ENCODE assay signal across 33 mouse cellular contexts in the genomic region with DNA sequence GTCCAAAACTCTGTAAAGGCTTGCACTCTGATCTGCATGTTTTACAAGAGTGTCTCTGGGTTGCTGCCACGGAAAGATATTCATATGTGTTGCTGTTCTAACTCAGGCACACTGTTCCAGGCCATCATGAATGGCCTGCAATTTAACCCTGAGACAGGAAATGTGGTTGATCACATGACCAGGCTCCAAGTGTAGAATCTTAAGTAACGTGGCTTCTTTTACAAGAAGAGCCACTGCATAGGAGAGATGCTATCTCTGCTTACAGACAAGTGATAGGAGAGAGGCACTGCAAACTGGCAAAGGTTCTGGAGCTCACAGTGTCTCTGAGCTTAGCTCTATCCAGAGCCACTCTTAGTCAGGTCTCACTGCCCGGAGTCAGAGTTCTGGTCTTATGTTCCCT. TPM values are rescaled to one million over a fixed set of nuclear protein-coding genes. Genes with fewer than 3 reads are reported as not detected.
DNase-seq lines count a peak whose midpoint lies in the region; ATAC-seq and TF ChIP-seq lines count a peak whose summit lies in the region.
"Had no signal": no experiment of that assay in that cellular context is flagged by ENCODE, and none has a peak within 500 bp of the region (broad histone marks: within the 10 kb centered on the region; RNA-seq: fewer than 3 reads in every experiment).

No protein-coding gene starts in this region.

- DNase-seq in thymus, postnatal 0 days (ENCODE audit: low spot score): peak; percentile 14
- no peak for DNase-seq in thymus, adult 2 months
- DNase-seq in CD4-positive, CD25-positive, alpha-beta regulatory T cell, adult 2 months (ENCODE audit: low read depth, low spot score): peak; percentile 14
- no peak for DNase-seq in G1E (ENCODE audit: low spot score)
- DNase-seq in embryonic facial prominence, embryonic 10.5 days (ENCODE audit: low spot score): no peak
- no peak for DNase-seq in natural killer cell, adult 2 months (ENCODE audit: low spot score in 2 of 2)
- no peak for DNase-seq in spleen, postnatal 10 days (ENCODE audit: low spot score in 2 of 2)
- DNase-seq: adrenal gland, postnatal 10 days; adrenal gland, postnatal 36 days; cerebellum, adult 11 months; cerebellum, adult 2 months; cerebellum, postnatal 10 days; cerebellum, postnatal 36 days; forebrain, postnatal 0 days; gastrocnemius, adult 2 months; gastrocnemius, postnatal 14 days; heart, adult 18-20 months; heart, postnatal 14 days; heart, postnatal 4 days had no signal

- peak; percentile 73 for ATAC-seq in G1E (ENCODE audit: extremely low read depth, insufficient number of reproducible peaks, low FRiP score, poor library complexity, severe bottlenecking)
- ATAC-seq: activated CD4-positive, CD25-positive, alpha-beta regulatory T cell, adult 4 months; forebrain, embryonic 14.5 days; forebrain, postnatal 0 days; hindbrain, postnatal 0 days; inflammation-experienced regulatory T-cells, adult 6 months; intestine, embryonic 16.5 days had no signal

- H3K4me1 ChIP-seq in thymus, adult 2 months (replicated peaks; ENCODE audit: control insufficient read depth, insufficient read depth, low read length): no peaks in the 10 kb centered on the region; the same call in 1 of the 2 replicates
- H3K4me1 ChIP-seq in G1E (ENCODE audit: insufficient read depth, low read depth, low read length): no peaks in the 10 kb centered on the region
- H3K4me1 ChIP-seq in embryonic facial prominence, embryonic 10.5 days: peaks cover 5% of the 10 kb centered on the region
- H3K4me1 ChIP-seq: heart, embryonic 12.5 days had no signal

- no peaks in the 10 kb centered on the region for H3K36me3 ChIP-seq in thymus, adult 2 months (ENCODE audit: control insufficient read depth, insufficient read depth, low read length)
- H3K36me3 ChIP-seq in G1E (replicated peaks) (no peaks in the 10 kb centered on the region), myocyte (ENCODE audit: control insufficient read depth, insufficient read depth) (no peaks in the 10 kb centered on the region)
- H3K36me3 ChIP-seq in embryonic facial prominence, embryonic 10.5 days (replicated peaks): no peaks in the 10 kb centered on the region
- H3K36me3 ChIP-seq: embryonic facial prominence, embryonic 12.5 days; embryonic facial prominence, embryonic 15.5 days; heart, embryonic 12.5 days; heart, embryonic 15.5 days had no signal

- H3K4me2 ChIP-seq in myocyte (ENCODE audit: low read depth): no peak overlapping the region
- H3K4me2 ChIP-seq: embryonic facial prominence, embryonic 12.5 days; embryonic facial prominence, embryonic 15.5 days; heart, embryonic 12.5 days; heart, embryonic 15.5 days; hindbrain, embryonic 14.5 days had no signal

- no peak overlapping the region for H3K27ac ChIP-seq in thymus, adult 2 months (ENCODE audit: control insufficient read depth, insufficient read depth, low read length)
- no peak overlapping the region for H3K27ac ChIP-seq in embryonic facial prominence, embryonic 10.5 days (replicated peaks)
- H3K27ac ChIP-seq: embryonic facial prominence, embryonic 12.5 days; embryonic facial prominence, embryonic 15.5 days; gastrocnemius, adult 2 months; heart, embryonic 15.5 days; hindbrain, embryonic 14.5 days; hindbrain, postnatal 0 days had no signal

- WGBS in thymus, adult 2 months: 44% methylated on average over 3 of the region's 3 CpGs
- whole genome bisulfite sequencing in embryonic facial prominence, embryonic 10.5 days: 70% methylated on average over 3 of the region's 3 CpGs

- no peak for TF ChIP-seq CTCF in thymus, adult 2 months (IDR thresholded peaks at IDR 0.05; ENCODE audit: borderline replicate concordance, control insufficient read depth, extremely low read depth, insufficient read depth, low read length, poor library complexity)
- TF ChIP-seq CTCF in G1E (IDR thresholded peaks at IDR 0.05; ENCODE audit: low read depth, low read length): no peak

- no peak for TF ChIP-seq POLR2A in thymus, adult 2 months (IDR thresholded peaks at IDR 0.05; ENCODE audit: control insufficient read depth, extremely low read depth, insufficient read depth, low read length, poor library complexity)
- TF ChIP-seq POLR2A in myocyte (IDR thresholded peaks at IDR 0.05; ENCODE audit: insufficient read length, low read depth): no peak

- H3K9me3 ChIP-seq in G1E (replicated peaks): no peaks in the 10 kb centered on the region
- H3K9me3 ChIP-seq in embryonic facial prominence, embryonic 10.5 days: no peaks in the 10 kb centered on the region
- H3K9me3 ChIP-seq: embryonic facial prominence, embryonic 12.5 days; embryonic facial prominence, embryonic 15.5 days; heart, embryonic 12.5 days; heart, embryonic 15.5 days had no signal

- H3K4me3 ChIP-seq in thymus, adult 2 months (ENCODE audit: control insufficient read depth, insufficient read depth, low read length): no peak overlapping the region
- H3K4me3 ChIP-seq in G1E (ENCODE audit: low read depth, low read length) (no peak overlapping the region), myocyte (no peak overlapping the region)
- H3K4me3 ChIP-seq in embryonic facial prominence, embryonic 10.5 days: no peak overlapping the region
- H3K4me3 ChIP-seq: embryonic facial prominence, embryonic 12.5 days; embryonic facial prominence, embryonic 15.5 days; gastrocnemius, adult 2 months; heart, embryonic 12.5 days; heart, embryonic 15.5 days had no signal

- H3ac ChIP-seq in myocyte (ENCODE audit: control insufficient read depth, insufficient read length): no peak overlapping the region

- H3K27me3 ChIP-seq in thymus, adult 2 months (ENCODE audit: control insufficient read depth, insufficient read depth, low read length): no peaks in the 10 kb centered on the region
- no peaks in the 10 kb centered on the region for H3K27me3 ChIP-seq in G1E (ENCODE audit: insufficient read depth, low read length)
- no peaks in the 10 kb centered on the region for H3K27me3 ChIP-seq in myocyte (ENCODE audit: control insufficient read depth, insufficient read depth, insufficient read length)
- H3K27me3 ChIP-seq in embryonic facial prominence, embryonic 10.5 days (replicated peaks; ENCODE audit: low read depth, poor library complexity, severe bottlenecking): no peaks in the 10 kb centered on the region
- H3K27me3 ChIP-seq: embryonic facial prominence, embryonic 12.5 days; embryonic facial prominence, embryonic 15.5 days; heart, embryonic 12.5 days; heart, embryonic 15.5 days had no signal

- H3K79me2 ChIP-seq in myocyte (ENCODE audit: control insufficient read depth, insufficient read depth): no peaks in the 10 kb centered on the region

TF ChIP-seq in myocyte, 11 proteins besides CTCF, POLR2A, EP300 and RAD21:
- TF ChIP-seq USF1 (IDR thresholded peaks at IDR 0.05; ENCODE audit: low read depth): peak; percentile 54
- no peak for TF ChIP-seq E2F4 (IDR thresholded peaks at IDR 0.05; ENCODE audit: insufficient read depth)

RNA-seq across cellular contexts. Expression of gene Ckmt2, which starts 44.3 kb away (rescaled TPM):
- not detected in 2 replicates for polyA plus RNA-seq in thymus, postnatal 0 days (2015; fragmentation: Nextera tagmentation; extraction: Ambion mirVana)
- polyA plus RNA-seq in thymus, adult 2 months (2012; rRNA removed): 4.4 and 80.0 TPM in 2 replicates
- total RNA-seq in G1E (2014; fragmentation: Nextera tagmentation) (not detected in 2 replicates), G1E (2017) (not detected in 2 replicates)
- polyA plus RNA-seq in G1E (2012) (not detected in 2 replicates), myocyte (2012; fragmentation: generic; extraction: Trizol) (18.1 TPM)
- not detected in 2 replicates for polyA plus RNA-seq in embryonic facial prominence, embryonic 10.5 days (2016; fragmentation: Nextera tagmentation; extraction: Ambion mirVana)
- total RNA-seq: adrenal gland, postnatal 36 days; hindbrain, postnatal 0 days had no signal
- polyA plus RNA-seq: activated CD4-positive, CD25-positive, alpha-beta regulatory T cell, adult 4 months; cerebellum, adult 2 months; cortical plate, adult 2 months; embryonic facial prominence, embryonic 12.5 days; forebrain, embryonic 11.5 days; forebrain, embryonic 14.5 days; forebrain, postnatal 0 days; hindbrain, embryonic 11.5 days; inflammation-experienced regulatory T-cells, adult 6 months had no signal

Comparison
In these comparisons a context has a peak if more than half of its experiments do, and no peak if none do; other contexts are left out.
1. DNase-seq: peak in thymus, postnatal 0 days (single experiment) and CD4-positive, CD25-positive, alpha-beta regulatory T cell, adult 2 months (single experiment); none in thymus, adult 2 months (single experiment), G1E (single experiment), embryonic facial prominence, embryonic 10.5 days (single experiment), natural killer cell, adult 2 months (0 of 2) and spleen, postnatal 10 days (0 of 2).